Mouse (Mus musculus) heart, adult 2 months (tissue): ENCODE data around the gene Gak. TPM values are rescaled to one million over a fixed set of nuclear protein-coding genes. Genes with fewer than 3 reads are reported as not detected.

Experiments used
- DNase-seq, 2 experiments: peaks; one replicate each; pipeline ENCODE4 v3.0.0; 2021
- H3K27ac ChIP-seq: fragments of 200-600 bp; 2 replicates; pipeline ENCODE4 v1.8.1; 2022
- H3K27me3 ChIP-seq: fragments of 200-500 bp; 2 replicates; pipeline ENCODE4 v1.6.1; 2012; ENCODE audit warnings: mild to moderate bottlenecking, low read length, inconsistent platforms, mixed read lengths; ENCODE audit not compliant: control insufficient read depth, insufficient read depth
- H3K36me3 ChIP-seq: fragments of 200-500 bp; 2 replicates; pipeline ENCODE4 v1.6.1; 2012; ENCODE audit warnings: low read length, inconsistent platforms; ENCODE audit not compliant: control insufficient read depth, insufficient read depth
- H3K4me1 ChIP-seq: fragments of 200-500 bp; 2 replicates; pipeline ENCODE4 v1.6.1; 2011; ENCODE audit warnings: low read length; ENCODE audit not compliant: control insufficient read depth, insufficient read depth
- H3K4me3 ChIP-seq: fragments of 200-600 bp; 2 replicates; pipeline ENCODE4 v1.8.1; 2022
- H3K79me2 ChIP-seq: fragments of 200-500 bp; replicated peaks from 2 replicates; pipeline ENCODE4 v1.6.1; 2012; ENCODE audit warnings: mild to moderate bottlenecking, inconsistent platforms, low read length, moderate library complexity, mixed read lengths; ENCODE audit not compliant: control insufficient read depth, insufficient read depth
- H3K9ac ChIP-seq: fragments of 200-500 bp; 2 replicates; pipeline ENCODE4 v1.6.1; 2012; ENCODE audit warnings: low read depth, mild to moderate bottlenecking, control low read depth, inconsistent platforms, low read length, mixed read lengths
- CTCF ChIP-seq: fragments of 200-600 bp; IDR thresholded peaks from 2 replicates; pipeline ENCODE4 v1.8.1; 2022; ENCODE audit warnings: antibody characterized with exemption, mild to moderate bottlenecking, moderate library complexity
- EP300 ChIP-seq: fragments of 200-500 bp; IDR thresholded peaks from 2 replicates; pipeline ENCODE4 v1.6.1; 2011; ENCODE audit warnings: low read depth, low read length, control low read depth; ENCODE audit not compliant: insufficient read depth
- POLR2A ChIP-seq: fragments of 200-500 bp; IDR thresholded peaks from 2 replicates; pipeline ENCODE4 v1.6.1; 2011; ENCODE audit warnings: mild to moderate bottlenecking, low read depth, low read length, control low read depth; ENCODE audit not compliant: insufficient read depth
- WGBS: fragments of 180-500 bp; shearing (Covaris S2); methylation state at CpG from one replicate; pipeline ENCODE4 v1.1.7; 2018; 5-methylcytosine and 5-hydroxymethylcytosine counted together
- intact Hi-C: fragments of 180-260 bp; cut with DNase I; formaldehyde crosslinking; loops from one replicate; pipeline ENCODE4 v1.15.1; 2025
- polyA plus RNA-seq: library from polyadenylated mRNA; depleted of rRNA; stranded (reverse); fragments of >200 nt; gene quantifications from 2 replicates; pipeline ENCODE4 v1.2.3, GENCODE M21; 2012
- total RNA-seq, 2 experiments: library from RNA; stranded (reverse); gene quantifications; 2 replicates each; pipeline ENCODE4 v1.2.3; 2021

Gene Gak
- total and polyA plus RNA-seq, 3 experiments: 19.6 to 23.3 (median 20.4) TPM

GRCm38 (mm10) chr5:108554041-108554440 lies 75.5 kb downstream of the Gak start:
- Histone ChIP-seq H3K27ac (no peak overlapping the region), H3K27me3 (peaks cover 13% of the 10 kb centered on the region; the same call in 1 of the 2 replicates), H3K36me3 (no peaks in the 10 kb centered on the region), H3K79me2 (no peaks in the 10 kb centered on the region), H3K4me3 (no peak overlapping the region), H3K9ac (no peak overlapping the region), H3K4me1 (no peaks in the 10 kb centered on the region)
- 70% methylated on average over 1 of the region's 1 CpGs for whole genome bisulfite sequencing
- intact Hi-C loops: no loop called here
- no peak for DNase-seq
- TF ChIP-seq EP300: no peak
- TF ChIP-seq POLR2A: no peak
- no peak for TF ChIP-seq CTCF

GRCm38 (mm10) chr5:108550207-108550594 lies 79.4 kb downstream of the Gak start:
- no peak overlapping the region for H3K27ac ChIP-seq
- no peak for DNase-seq
- H3K9ac ChIP-seq: no peak overlapping the region
- WGBS: 3% methylated on average over 16 of the region's 16 CpGs
- no peaks in the 10 kb centered on the region for H3K4me1 ChIP-seq
- intact Hi-C loops: no loop called here
- no peak for TF ChIP-seq CTCF
- no peak for TF ChIP-seq EP300
- no peak for TF ChIP-seq POLR2A
- H3K27me3 ChIP-seq: peaks cover 14% of the 10 kb centered on the region; the same call in 1 of the 2 replicates
- H3K79me2 ChIP-seq: no peaks in the 10 kb centered on the region
- no peak overlapping the region for H3K4me3 ChIP-seq
- no peaks in the 10 kb centered on the region for H3K36me3 ChIP-seq

- H3K4me3 ChIP-seq: no peak within 1 kb of the TSS
- no peak within 1 kb of the TSS for H3K27ac ChIP-seq
- intact Hi-C loops: no loop called here
- H3K9ac ChIP-seq: no peak within 1 kb of the TSS
- H3K4me1 ChIP-seq: no peaks in the 10 kb centered on the region
- 2% methylated on average over 55 of the region's 56 CpGs for WGBS
- DNase-seq: peak; percentile 8 to 51
- H3K79me2 ChIP-seq: no peaks in the 10 kb centered on the region
- no peaks in the 10 kb centered on the region for H3K36me3 ChIP-seq
- peaks cover 14% of the 10 kb centered on the region; the same call in 1 of the 2 replicates for H3K27me3 ChIP-seq
- TF ChIP-seq POLR2A: no peak
- no peak for TF ChIP-seq EP300
- TF ChIP-seq CTCF: no peak
Observed at GRCm38 (mm10) chr5:108549489-108550206, 79.9 kb downstream of the Gak start, which contains the start of gene Cplx1. TSS of gene Cplx1 (minus strand) at chr5:108550024.

- peaks cover 14% of the 10 kb centered on the region; the same call in 1 of the 2 replicates for H3K27me3 ChIP-seq
- H3K27ac ChIP-seq: no peak overlapping the region
- no peaks in the 10 kb centered on the region for H3K36me3 ChIP-seq
- no peak for DNase-seq
- H3K9ac ChIP-seq: no peak overlapping the region
- TF ChIP-seq CTCF (no peak), POLR2A (no peak), EP300 (no peak)
- WGBS: 22% methylated on average over 7 of the region's 7 CpGs
- H3K79me2 ChIP-seq: no peaks in the 10 kb centered on the region
- intact Hi-C loops: no loop called here
- no peak overlapping the region for H3K4me3 ChIP-seq
- H3K4me1 ChIP-seq: no peaks in the 10 kb centered on the region
Observed at GRCm38 (mm10) chr5:108549137-108549488, 80.4 kb downstream of the Gak start.

- Histone ChIP-seq H3K9ac (no peak overlapping the region), H3K27ac (no peak overlapping the region), H3K4me3 (no peak overlapping the region), H3K4me1 (no peaks in the 10 kb centered on the region), H3K79me2 (no peaks in the 10 kb centered on the region), H3K36me3 (no peaks in the 10 kb centered on the region), H3K27me3 (peaks cover 14% of the 10 kb centered on the region; the same call in 1 of the 2 replicates)
- intact Hi-C loops: no loop called here
- WGBS: 83% methylated on average over 5 of the region's 5 CpGs
- no peak for TF ChIP-seq CTCF
- TF ChIP-seq EP300: no peak
- no peak for TF ChIP-seq POLR2A
- DNase-seq: no peak
Observed at GRCm38 (mm10) chr5:108547636-108548035, 81.9 kb downstream of the Gak start.

- TF ChIP-seq CTCF (no peak), POLR2A (no peak)
- H3K9ac ChIP-seq: no peak overlapping the region
- no peaks in the 10 kb centered on the region for H3K36me3 ChIP-seq
- no peaks in the 10 kb centered on the region for H3K79me2 ChIP-seq
- H3K4me3 ChIP-seq: no peak overlapping the region
- 50% methylated on average over 7 of the region's 7 CpGs for WGBS
- H3K27ac ChIP-seq: no peak overlapping the region
- H3K4me1 ChIP-seq: no peaks in the 10 kb centered on the region
- H3K27me3 ChIP-seq: no peaks in the 10 kb centered on the region
- no peak for DNase-seq
- intact Hi-C loops: no loop called here
Observed at GRCm38 (mm10) chr5:108543516-108544291, 85.9 kb downstream of the Gak start.
